Mouse (Mus musculus) embryonic facial prominence, embryonic 10.5 days (tissue): ENCODE measurements around the gene Rcor3. TPM values are rescaled to one million over a fixed set of nuclear protein-coding genes. Genes with fewer than 3 reads are reported as not detected.

ENCODE experiments used
- DNase-seq: peaks from one replicate; pipeline ENCODE4 v3.0.0-alpha.2; 2017; ENCODE audit warnings: low spot score
- H3K27ac ChIP-seq: fragments of 300-500 bp; sonication (generic); replicated peaks from 2 replicates; pipeline ENCODE4 v1.5.1; 2016; ENCODE audit warnings: mild to moderate bottlenecking
- H3K27me3 ChIP-seq: fragments of 300-500 bp; sonication (generic); replicated peaks from 2 replicates; pipeline ENCODE4 v1.6.1; 2016; ENCODE audit warnings: low read depth, mild to moderate bottlenecking; ENCODE audit not compliant: poor library complexity, severe bottlenecking
- H3K36me3 ChIP-seq: fragments of 300-500 bp; sonication (generic); replicated peaks from 2 replicates; pipeline ENCODE4 v1.6.1; 2016; ENCODE audit warnings: mild to moderate bottlenecking, moderate library complexity
- H3K4me1 ChIP-seq: fragments of 300-500 bp; sonication (generic); 2 replicates; pipeline ENCODE4 v1.6.1; 2016
- H3K4me3 ChIP-seq: fragments of 300-500 bp; sonication (generic); 2 replicates; pipeline ENCODE4 v1.5.1; 2016; ENCODE audit warnings: mild to moderate bottlenecking, moderate library complexity
- H3K9me3 ChIP-seq: fragments of 300-500 bp; sonication (generic); 2 replicates; pipeline ENCODE4 v1.6.1; 2016; ENCODE audit warnings: mild to moderate bottlenecking
- WGBS: fragments of 180-500 bp; shearing (Covaris S2); methylation state at CpG from one replicate; pipeline ENCODE4 v1.1.7; 2016; 5-methylcytosine and 5-hydroxymethylcytosine counted together
- polyA plus RNA-seq: library from polyadenylated mRNA; unstranded; fragments of >200 nt; fragmentation: Nextera tagmentation; extraction: Ambion mirVana; gene quantifications from 2 replicates; pipeline ENCODE4 v1.2.1, GENCODE M21; 2016

Rcor3 gene
- polyA plus RNA-seq, 1 experiment from 2014 or later: 15.0 TPM

DNA sequence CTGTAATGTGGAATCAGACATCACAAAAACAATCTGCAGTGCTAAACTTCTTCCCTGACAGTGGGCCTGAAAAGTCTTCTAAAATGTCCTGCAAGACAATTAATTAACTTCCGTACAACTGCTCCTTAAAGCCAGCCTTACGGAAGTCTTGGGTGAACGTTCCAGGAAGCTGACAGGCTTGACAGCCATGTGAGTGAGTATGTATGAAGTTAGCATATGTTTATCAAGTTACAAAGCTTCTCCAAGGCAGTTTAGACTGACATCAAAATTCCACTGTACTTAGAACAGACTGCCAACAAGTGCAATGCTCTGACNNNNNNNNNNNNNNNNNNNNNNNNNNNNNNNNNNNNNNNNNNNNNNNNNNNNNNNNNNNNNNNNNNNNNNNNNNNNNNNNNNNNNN lies 84.1 kb downstream of the Rcor3 start:
- 76% methylated on average over 3 of the region's 3 CpGs for WGBS

DNA sequence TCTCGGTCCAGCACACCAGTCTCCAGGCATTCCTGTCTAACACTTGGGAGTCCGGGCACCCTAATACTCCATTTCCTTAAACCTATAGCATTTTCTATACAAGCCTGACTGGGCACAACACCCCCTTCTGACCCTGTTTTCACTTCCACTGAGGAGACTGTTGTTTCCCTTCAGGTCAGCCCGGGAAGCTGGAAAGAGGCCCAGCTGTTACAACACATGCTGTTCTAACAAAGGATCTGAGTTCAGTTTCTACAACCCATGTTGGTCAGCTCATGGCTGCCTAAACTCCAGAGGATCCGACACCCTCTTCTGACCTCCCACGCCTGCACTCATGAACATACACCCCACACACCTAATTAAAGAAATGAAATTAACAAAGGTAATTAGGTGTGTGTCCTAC lies 84.9 kb downstream of the Rcor3 start:
- Histone ChIP-seq H3K36me3 (no peaks in the 10 kb centered on the region), H3K27me3 (no peaks in the 10 kb centered on the region), H3K27ac (no peak overlapping the region), H3K4me1 (0 out of 2 replicates have a peak, but pooled peaks cover 2% of the 10 kb centered on the region), H3K4me3 (no peak overlapping the region), H3K9me3 (no peaks in the 10 kb centered on the region)
- no peak for DNase-seq
- WGBS: 87% methylated on average over 5 of the region's 5 CpGs

More for the DNA sequence above, 84.1 kb downstream of the Rcor3 start:
- no peaks in the 10 kb centered on the region for H3K9me3 ChIP-seq
- 0 out of 2 replicates have a peak, but pooled peaks cover 2% of the 10 kb centered on the region for H3K4me1 ChIP-seq
- DNase-seq: no peak
- H3K27me3 ChIP-seq: no peaks in the 10 kb centered on the region
- H3K4me3 ChIP-seq: no peak overlapping the region
- H3K36me3 ChIP-seq: no peaks in the 10 kb centered on the region
- no peak overlapping the region for H3K27ac ChIP-seq

DNA sequence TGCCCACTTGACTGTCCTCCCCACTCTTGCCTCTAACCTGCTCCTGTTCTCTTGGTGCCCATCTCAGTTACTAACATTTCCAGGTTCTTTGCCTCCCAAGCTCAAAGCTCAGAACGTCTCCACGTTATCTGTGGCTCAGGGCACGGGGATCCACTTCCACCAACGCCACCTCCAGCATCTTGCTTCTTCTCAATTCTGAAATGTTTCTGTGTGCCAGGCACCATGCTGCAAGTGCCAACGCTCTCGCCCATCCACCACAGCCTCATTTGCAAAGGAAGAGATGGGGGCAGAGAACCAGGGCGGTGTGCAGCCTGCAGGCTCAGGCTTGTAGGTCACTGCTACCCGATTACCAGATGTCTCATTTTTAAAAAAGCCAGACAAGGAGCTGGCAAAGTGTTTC lies 85.4 kb downstream of the Rcor3 start:
- Histone ChIP-seq H3K9me3 (no peaks in the 10 kb centered on the region), H3K36me3 (no peaks in the 10 kb centered on the region)
- WGBS: 87% methylated on average over 8 of the region's 8 CpGs

More for the DNA sequence above, 85.4 kb downstream of the Rcor3 start:
- DNase-seq: no peak
- Histone ChIP-seq H3K27me3 (no peaks in the 10 kb centered on the region), H3K4me3 (no peak overlapping the region), H3K27ac (no peak overlapping the region), H3K4me1 (0 out of 2 replicates have a peak, but pooled peaks cover 2% of the 10 kb centered on the region)

Other genes starting within 250 kb of the Rcor3 start
- 1.5 and 1.8 TPM in 2 replicates for gene Slc30a1, start 231.3 kb downstream of the Rcor3 start, polyA plus RNA-seq
- 0.75 and 1.7 TPM in 2 replicates for gene Rd3, start 160.7 kb downstream of the Rcor3 start, polyA plus RNA-seq
- 3.1 and 4.5 TPM in 2 replicates for gene Traf5, start 45.5 kb downstream of the Rcor3 start, polyA plus RNA-seq
- 0.54 and 0.57 TPM in 2 replicates for gene Kcnh1, start 52.7 kb upstream of the Rcor3 start, polyA plus RNA-seq